Mouse (Mus musculus) neural tube, embryonic 13.5 days (tissue): ENCODE data around the gene Dbnl. TPM values are rescaled to one million over a fixed set of nuclear protein-coding genes. Genes with fewer than 3 reads are reported as not detected.
"Not testable (repeated sequence)": the region's sequence is repeated elsewhere in the genome, so short reads cannot be mapped to it uniquely, and the experiment has no call there.

Source experiments
- ATAC-seq: fragments of 200-750 bp; cut with Nextera tagmentation; 2 replicates; pipeline ENCODE4 v1.8.0; 2017; ENCODE audit warnings: low read depth, mild to moderate bottlenecking, moderate TSS enrichment, moderate library complexity
- H3K27ac ChIP-seq: fragments of 300-500 bp; sonication (generic); replicated peaks from 2 replicates; pipeline ENCODE4 v1.5.1; 2015; ENCODE audit warnings: moderate library complexity, mild to moderate bottlenecking, inconsistent platforms
- H3K27me3 ChIP-seq: fragments of 300-500 bp; sonication (generic); 2 replicates; pipeline ENCODE4 v1.6.1; 2015; ENCODE audit warnings: mild to moderate bottlenecking, inconsistent platforms
- H3K36me3 ChIP-seq: fragments of 300-500 bp; sonication (generic); 2 replicates; pipeline ENCODE4 v1.6.1; 2015; ENCODE audit warnings: mild to moderate bottlenecking, inconsistent platforms
- H3K4me1 ChIP-seq: fragments of 300-500 bp; sonication (generic); replicated peaks from 2 replicates; pipeline ENCODE4 v1.6.1; 2015; ENCODE audit warnings: inconsistent platforms
- H3K4me2 ChIP-seq: fragments of 300-500 bp; sonication (generic); 2 replicates; pipeline ENCODE4 v1.6.1; 2015; ENCODE audit warnings: inconsistent platforms, mild to moderate bottlenecking, moderate library complexity
- H3K4me3 ChIP-seq: fragments of 300-500 bp; sonication (generic); 2 replicates; pipeline ENCODE4 v1.5.1; 2015; ENCODE audit warnings: mild to moderate bottlenecking, inconsistent platforms
- H3K9ac ChIP-seq: fragments of 300-500 bp; sonication (generic); 2 replicates; pipeline ENCODE4 v1.6.1; 2015; ENCODE audit warnings: moderate library complexity, mild to moderate bottlenecking, inconsistent platforms
- H3K9me3 ChIP-seq: fragments of 300-500 bp; sonication (generic); 2 replicates; pipeline ENCODE4 v1.6.1; 2016; ENCODE audit warnings: inconsistent platforms
- WGBS: fragments of 180-500 bp; shearing (Covaris S2); methylation state at CpG from one replicate; pipeline ENCODE4 v1.1.7; 2015; 5-methylcytosine and 5-hydroxymethylcytosine counted together
- polyA plus RNA-seq: library from polyadenylated mRNA; unstranded; fragments of >200 nt; fragmentation: Nextera tagmentation; extraction: Ambion mirVana; gene quantifications from 2 replicates; pipeline ENCODE4 v1.2.1, GENCODE M21; 2015

Dbnl gene
- polyA plus RNA-seq, 1 experiment from 2014 or later, result 143 TPM

GRCm38 (mm10) chr11:5797928-5798327, 9.6 kb downstream of the Dbnl start:
- 95% methylated on average over 5 of the region's 5 CpGs for WGBS
- Histone ChIP-seq H3K36me3 (peaks cover 85% of the 10 kb centered on the region), H3K27ac (no peak overlapping the region), H3K9me3 (no peaks in the 10 kb centered on the region), H3K4me2 (no peak overlapping the region), H3K4me1 (no peaks in the 10 kb centered on the region), H3K9ac (no peak overlapping the region), H3K4me3 (no peak overlapping the region), H3K27me3 (no peaks in the 10 kb centered on the region)
- ATAC-seq, result no peak

DNA sequence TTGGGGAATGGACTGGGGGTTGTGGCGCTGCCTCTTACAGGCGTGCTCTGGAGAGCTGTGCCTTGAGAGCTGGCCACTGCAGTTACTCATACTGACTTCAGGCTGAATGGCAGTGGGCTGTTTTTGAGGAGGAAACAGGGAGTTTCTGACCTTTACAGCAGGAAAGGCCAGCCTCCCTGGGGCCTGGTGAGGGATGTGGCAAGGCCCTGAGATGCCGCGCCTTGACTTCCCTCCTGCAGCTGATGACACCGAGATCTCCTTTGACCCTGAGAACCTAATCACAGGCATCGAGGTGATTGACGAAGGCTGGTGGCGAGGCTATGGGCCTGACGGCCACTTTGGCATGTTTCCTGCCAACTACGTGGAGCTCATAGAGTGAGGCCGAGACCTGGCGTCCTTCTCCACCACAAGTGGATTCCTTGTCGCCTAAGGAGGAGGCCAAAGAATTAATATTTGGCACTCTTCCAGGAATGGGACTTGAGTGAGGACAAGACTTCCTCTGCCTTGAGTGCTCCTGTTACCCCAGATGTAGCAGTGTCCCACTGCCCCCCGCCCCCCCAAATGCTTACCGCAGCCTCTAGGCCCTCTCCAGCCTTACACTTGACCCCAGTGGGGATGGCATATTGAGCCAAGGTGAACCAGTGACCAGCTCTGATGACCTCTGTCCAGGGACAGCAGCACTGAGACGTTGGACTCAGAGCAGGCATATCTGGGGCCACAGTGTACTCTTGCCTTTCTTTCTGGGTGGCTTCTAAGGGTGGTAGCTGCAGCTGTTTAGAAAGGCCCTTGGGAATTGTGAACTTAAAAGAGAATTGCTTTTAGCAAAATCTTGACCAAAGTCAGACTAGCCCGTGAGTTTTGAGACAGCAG, 11.6 kb downstream of the Dbnl start:
- Histone ChIP-seq H3K4me3 (no peak overlapping the region), H3K36me3 (peaks cover 66% of the 10 kb centered on the region), H3K27ac (no peak overlapping the region)

GRCm38 (mm10) chr11:5801511-5801910, 13.2 kb downstream of the Dbnl start:
- no peak overlapping the region for H3K4me3 ChIP-seq
- no peak overlapping the region for H3K27ac ChIP-seq
- H3K27me3 ChIP-seq, result no peaks in the 10 kb centered on the region
- peaks cover 50% of the 10 kb centered on the region for H3K36me3 ChIP-seq
- 92% methylated on average over 16 of the region's 16 CpGs for WGBS
- no peak overlapping the region for H3K9ac ChIP-seq
- no peak overlapping the region for H3K4me2 ChIP-seq
- no peak for ATAC-seq
- no peaks in the 10 kb centered on the region for H3K9me3 ChIP-seq
- H3K4me1 ChIP-seq, result no peaks in the 10 kb centered on the region

More for the DNA sequence above, 11.6 kb downstream of the Dbnl start:
- no peak for ATAC-seq
- 87% methylated on average over 17 of the region's 17 CpGs for WGBS
- Histone ChIP-seq H3K27me3 (no peaks in the 10 kb centered on the region), H3K4me2 (no peak overlapping the region), H3K9me3 (no peaks in the 10 kb centered on the region), H3K9ac (no peak overlapping the region), H3K4me1 (no peaks in the 10 kb centered on the region)

GRCm38 (mm10) chr11:5802005-5802404, 13.7 kb downstream of the Dbnl start:
- Histone ChIP-seq H3K4me1 (no peaks in the 10 kb centered on the region), H3K36me3 (peaks cover 45% of the 10 kb centered on the region), H3K4me3 (no peak overlapping the region), H3K27ac (no peak overlapping the region), H3K9me3 (no peaks in the 10 kb centered on the region), H3K9ac (no peak overlapping the region), H3K4me2 (no peak overlapping the region), H3K27me3 (no peaks in the 10 kb centered on the region)
- no peak for ATAC-seq
- 63% methylated on average over 12 of the region's 12 CpGs for WGBS

DNA sequence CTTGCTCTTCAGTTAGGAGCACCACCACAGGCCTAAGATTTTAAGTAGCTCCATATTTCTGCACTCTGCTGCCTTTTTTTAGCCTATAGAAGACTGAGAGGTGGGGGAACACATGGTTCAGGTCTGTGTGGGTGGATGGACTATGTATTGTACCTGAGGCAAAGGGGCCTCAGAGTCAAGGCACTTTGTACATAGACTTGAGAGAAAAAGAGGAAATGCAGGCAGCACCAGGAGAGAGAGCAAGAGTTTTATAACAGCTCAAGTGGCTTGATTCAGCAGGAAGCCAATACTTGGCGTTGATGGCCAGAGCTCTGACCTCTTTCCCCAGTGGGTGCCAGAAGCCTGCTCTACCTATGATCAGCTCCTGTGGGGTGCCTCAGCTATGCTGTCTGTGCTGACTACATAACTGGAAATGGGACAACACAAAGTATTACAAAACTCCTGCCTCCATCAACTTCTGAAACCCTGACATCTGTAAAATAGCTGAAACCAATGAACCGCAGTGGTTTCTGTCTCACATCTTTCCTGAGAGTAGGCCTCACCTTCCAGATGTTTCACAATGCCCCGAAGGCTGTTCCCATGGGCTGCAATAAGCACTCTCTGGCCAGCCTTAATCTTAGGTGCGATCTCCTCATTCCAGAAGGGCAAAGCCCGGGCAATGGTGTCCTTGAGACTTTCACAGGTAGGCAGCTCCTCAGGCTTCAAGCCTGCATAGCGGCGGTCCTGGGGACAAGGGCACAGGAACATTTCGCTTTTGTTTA, 14.3 kb downstream of the Dbnl start:
- ATAC-seq, result no peak
- Histone ChIP-seq H3K27me3 (no peaks in the 10 kb centered on the region), H3K36me3 (peaks cover 39% of the 10 kb centered on the region), H3K4me3 (no peak overlapping the region), H3K4me1 (no peaks in the 10 kb centered on the region), H3K9me3 (no peaks in the 10 kb centered on the region), H3K27ac (no peak overlapping the region), H3K4me2 (no peak overlapping the region), H3K9ac (no peak overlapping the region)
- WGBS, result 74% methylated on average over 8 of the region's 8 CpGs

GRCm38 (mm10) chr11:5803551-5803981, 15.3 kb downstream of the Dbnl start, which contains the start of gene Pgam2:
TSS of gene Pgam2 (minus strand) at chr11:5803733.
- H3K27ac ChIP-seq, result no peak within 1 kb of the TSS
- H3K9ac ChIP-seq, result no peak within 1 kb of the TSS
- H3K36me3 ChIP-seq, result peaks cover 31% of the 10 kb centered on the region
- 59% methylated on average over 8 of the region's 8 CpGs for WGBS
- H3K4me3 ChIP-seq, result no peak within 1 kb of the TSS
- ATAC-seq, result 0 out of 2 replicates have a peak, but pooled peaks have one; percentile 30
- H3K4me1 ChIP-seq, result no peaks in the 10 kb centered on the region
- no peak within 1 kb of the TSS for H3K4me2 ChIP-seq
- H3K27me3 ChIP-seq, result no peaks in the 10 kb centered on the region
- no peaks in the 10 kb centered on the region for H3K9me3 ChIP-seq

DNA sequence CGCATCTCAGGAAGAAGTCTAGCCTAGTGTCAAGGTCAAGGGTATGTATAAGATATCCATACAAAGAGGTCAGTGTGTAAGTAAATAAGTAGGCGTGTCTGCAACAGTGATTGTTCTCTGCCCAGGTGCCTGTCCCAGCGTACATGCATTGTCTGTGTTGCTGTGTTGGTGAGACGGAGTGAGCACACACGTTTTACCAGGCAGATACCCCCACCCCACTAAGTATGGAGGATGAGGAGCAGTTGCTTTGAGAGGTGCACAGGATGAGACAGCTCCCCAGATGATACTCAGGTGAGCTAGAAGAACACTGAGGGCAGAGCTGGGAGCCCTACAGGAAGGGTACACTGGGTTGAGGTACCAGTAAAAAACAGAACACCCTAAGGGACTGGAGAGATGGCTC, 15.9 kb downstream of the Dbnl start:
- Histone ChIP-seq H3K9ac (no peak overlapping the region), H3K4me2 (no peak overlapping the region), H3K36me3 (peaks cover 25% of the 10 kb centered on the region), H3K4me3 (no peak overlapping the region), H3K9me3 (no peaks in the 10 kb centered on the region), H3K4me1 (no peaks in the 10 kb centered on the region), H3K27me3 (no peaks in the 10 kb centered on the region), H3K27ac (no peak overlapping the region)
- 0 out of 2 replicates have a peak, but pooled peaks have one; percentile 21 for ATAC-seq
- WGBS, result 82% methylated on average over 5 of the region's 5 CpGs

DNA sequence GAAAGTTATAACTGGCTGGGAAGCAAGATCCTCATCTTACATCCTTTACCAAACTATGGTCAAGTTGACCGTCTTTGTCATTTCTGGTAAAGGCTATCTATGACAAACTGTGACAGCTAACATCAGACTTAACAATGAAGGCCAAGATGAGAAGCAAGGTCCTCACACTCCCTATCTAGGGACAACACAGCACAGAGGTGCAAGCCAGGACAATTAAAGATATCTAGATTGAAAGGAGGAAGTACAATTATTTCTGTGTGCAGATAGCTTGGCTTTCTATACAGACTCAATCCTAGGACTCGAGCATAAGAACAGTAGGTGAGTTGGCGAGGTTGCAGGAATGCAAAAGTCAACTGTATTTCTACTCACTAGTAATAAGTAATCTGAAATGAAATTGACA, 17.4 kb downstream of the Dbnl start:
- Histone ChIP-seq H3K9ac (no peak overlapping the region), H3K36me3 (peaks cover 10% of the 10 kb centered on the region), H3K9me3 (no peaks in the 10 kb centered on the region), H3K4me3 (no peak overlapping the region), H3K27me3 (no peaks in the 10 kb centered on the region), H3K27ac (no peak overlapping the region), H3K4me1 (no peaks in the 10 kb centered on the region), H3K4me2 (no peak overlapping the region)
- ATAC-seq, result no peak
- 88% methylated on average over 3 of the region's 3 CpGs for WGBS

DNA sequence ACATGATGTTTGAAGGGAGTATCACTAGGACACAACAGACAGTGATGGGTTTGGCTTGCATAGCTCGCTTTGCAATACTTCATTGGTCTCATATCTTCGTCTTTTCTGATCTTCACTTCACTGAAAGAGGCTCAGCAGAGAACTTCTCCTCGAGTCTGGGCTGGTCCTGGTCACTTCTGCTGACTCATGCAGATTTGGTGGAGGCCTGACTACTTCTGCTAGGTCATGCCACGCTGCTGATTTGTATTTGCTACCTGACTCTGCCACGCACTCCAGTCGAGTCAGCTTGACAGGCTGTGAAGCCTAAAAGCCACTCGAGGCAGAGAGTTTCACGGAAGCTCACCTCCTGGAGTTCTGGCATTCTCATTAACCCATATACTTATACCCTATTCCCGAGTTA, 19.7 kb downstream of the Dbnl start:
- no peak for ATAC-seq

DNA sequence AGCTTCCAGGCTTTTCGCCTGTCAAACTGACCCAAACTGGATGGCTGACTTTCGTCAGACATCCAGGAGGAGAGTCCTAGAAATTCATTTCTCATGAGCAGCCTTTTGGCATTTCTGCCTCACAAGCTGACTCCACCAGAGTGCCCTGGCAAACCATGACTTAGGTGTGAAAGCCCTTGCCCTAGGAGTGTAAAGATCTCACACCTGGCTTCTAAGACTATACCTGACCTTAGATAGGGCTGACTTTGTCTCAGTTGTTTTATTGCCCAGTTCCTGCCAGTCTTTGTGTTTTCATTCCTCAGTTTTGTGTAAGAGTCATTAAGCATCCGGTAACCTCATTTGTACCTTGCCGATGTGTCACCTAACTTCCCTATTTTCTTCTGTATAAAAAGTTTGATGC, 21.2 kb downstream of the Dbnl start:
- H3K9ac ChIP-seq, H3K27ac ChIP-seq, H3K4me1 ChIP-seq, ATAC-seq, H3K4me3 ChIP-seq, H3K4me2 ChIP-seq, H3K9me3 ChIP-seq, H3K36me3 ChIP-seq, H3K27me3 ChIP-seq: not testable (repeated sequence)
- WGBS, result 94% methylated on average over 4 of the region's 4 CpGs

More for the DNA sequence above, 19.7 kb downstream of the Dbnl start:
- no peak overlapping the region for H3K27ac ChIP-seq
- H3K9ac ChIP-seq, result no peak overlapping the region
- no peaks in the 10 kb centered on the region for H3K27me3 ChIP-seq
- H3K4me3 ChIP-seq, result no peak overlapping the region
- WGBS, result 86% methylated on average over 9 of the region's 9 CpGs
- no peaks in the 10 kb centered on the region for H3K4me1 ChIP-seq
- H3K9me3 ChIP-seq, result no peaks in the 10 kb centered on the region
- no peak overlapping the region for H3K4me2 ChIP-seq
- H3K36me3 ChIP-seq, result no peaks in the 10 kb centered on the region

DNA sequence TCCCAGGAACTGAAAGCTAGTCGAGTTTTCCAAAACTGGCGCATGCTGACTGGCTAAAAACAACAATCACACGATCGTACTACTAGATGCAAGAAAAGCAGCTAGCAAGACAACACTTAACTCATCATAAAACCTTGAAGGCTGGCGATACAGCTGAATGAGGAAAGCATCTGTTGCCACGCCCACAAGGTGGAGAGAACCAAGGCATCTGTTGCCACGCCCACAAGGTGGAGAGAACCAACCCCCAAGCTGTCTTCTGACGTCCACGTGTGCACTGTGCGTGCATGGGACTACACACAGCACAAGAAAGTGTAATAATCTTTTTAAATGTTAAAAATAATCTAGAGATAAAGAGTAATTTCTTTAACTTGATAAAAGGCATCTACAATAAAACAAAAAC, 25.1 kb downstream of the Dbnl start:
- H3K4me2 ChIP-seq, result no peak overlapping the region
- 77% methylated on average over 10 of the region's 10 CpGs for WGBS
- H3K36me3 ChIP-seq, result no peaks in the 10 kb centered on the region
- no peak overlapping the region for H3K4me3 ChIP-seq
- H3K27ac ChIP-seq, result no peak overlapping the region
- H3K4me1 ChIP-seq, result no peaks in the 10 kb centered on the region
- no peaks in the 10 kb centered on the region for H3K9me3 ChIP-seq
- H3K27me3 ChIP-seq, result no peaks in the 10 kb centered on the region
- no peak for ATAC-seq
- H3K9ac ChIP-seq, result no peak overlapping the region

DNA sequence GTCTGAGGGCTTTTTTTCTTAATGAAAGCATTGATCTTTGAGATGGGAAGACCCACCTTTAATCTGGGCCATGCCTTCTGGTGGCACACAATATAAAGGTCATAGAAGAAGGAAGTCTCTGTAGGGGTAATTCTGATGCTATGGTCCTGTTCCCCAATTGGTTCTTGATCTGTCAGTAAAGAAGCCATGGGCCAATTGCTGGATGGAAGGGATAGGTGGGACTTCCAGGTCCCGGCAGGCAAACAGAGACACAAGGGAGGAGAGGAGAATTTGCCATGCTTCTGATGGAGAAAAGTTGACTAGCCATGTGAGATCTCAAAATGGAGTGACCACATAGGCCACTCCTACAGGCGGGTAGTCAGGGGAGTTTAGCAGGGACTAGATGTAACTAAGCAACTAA, 30.9 kb downstream of the Dbnl start:
- no peak overlapping the region for H3K4me3 ChIP-seq
- H3K27ac ChIP-seq, result no peak overlapping the region
- no peak overlapping the region for H3K9ac ChIP-seq
- no peaks in the 10 kb centered on the region for H3K36me3 ChIP-seq
- ATAC-seq, result no peak
- H3K27me3 ChIP-seq, result no peaks in the 10 kb centered on the region
- H3K4me1 ChIP-seq, result no peaks in the 10 kb centered on the region
- no peaks in the 10 kb centered on the region for H3K9me3 ChIP-seq
- WGBS, result 77% methylated on average over 2 of the region's 2 CpGs
- no peak overlapping the region for H3K4me2 ChIP-seq
